Mouse (Mus musculus): ENCODE results near the gene Kiss1r.

Kiss1r gene

GRCm38 (mm10) chr10:79924998-79925784 is 8.4 kb downstream of the Kiss1r start:
- DNase-seq (ENCODE audit: low read depth, low spot score) = peak; percentile 94

GRCm38 (mm10) chr10:79925785-79926490 is 9.2 kb downstream of the Kiss1r start:
- DNase-seq (ENCODE audit: low read depth, low spot score) = no peak

- peak; percentile 96 for DNase-seq (ENCODE audit: low read depth, low spot score)
Observed at GRCm38 (mm10) chr10:79926491-79927323, 9.9 kb downstream of the Kiss1r start, which contains the start of gene Arid3a. Gene Arid3a, plus strand, starts transcription at chr10:79927043.

DNA sequence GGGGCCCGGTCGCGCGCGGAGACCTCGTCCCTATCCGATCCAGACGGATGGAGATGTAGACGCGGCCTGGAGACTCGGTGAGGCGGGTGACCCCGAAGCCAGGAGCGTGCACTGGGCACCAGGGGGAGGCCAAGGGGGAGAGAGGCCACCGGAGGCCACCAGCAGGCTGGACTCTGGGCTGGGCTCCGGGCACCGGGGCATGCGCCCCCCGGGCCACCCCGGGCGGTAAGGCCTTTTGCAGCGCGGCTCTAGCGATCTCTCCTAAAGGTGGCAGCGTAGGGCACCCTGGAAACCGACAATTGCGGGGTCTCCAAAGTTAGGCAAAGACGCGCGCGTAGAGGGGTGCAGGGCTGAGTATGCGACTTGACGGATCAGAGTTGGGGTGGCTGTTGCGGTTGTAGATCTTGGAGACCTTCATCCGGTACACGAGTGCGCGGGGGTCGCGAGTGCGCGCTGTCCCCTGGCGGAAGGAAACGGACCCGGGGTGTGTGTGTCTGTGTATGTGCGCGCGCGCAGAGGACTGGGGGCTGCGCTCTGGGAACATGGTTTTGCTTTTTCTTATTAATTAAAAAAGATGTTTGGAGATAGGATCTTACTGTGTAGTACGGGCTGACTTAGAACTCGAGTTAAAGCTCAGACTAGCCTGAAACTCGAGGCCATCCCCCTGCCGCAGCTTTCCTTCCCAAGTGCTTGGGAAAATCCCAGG is 10.7 kb downstream of the Kiss1r start:
- peak; percentile 52 for DNase-seq (ENCODE audit: low read depth, low spot score)

GRCm38 (mm10) chr10:79928030-79928694 is 11.4 kb downstream of the Kiss1r start:
- no peak for DNase-seq (ENCODE audit: low read depth, low spot score)

GRCm38 (mm10) chr10:79928907-79929701 is 12.3 kb downstream of the Kiss1r start:
- no peak for DNase-seq (ENCODE audit: low read depth, low spot score)

DNA sequence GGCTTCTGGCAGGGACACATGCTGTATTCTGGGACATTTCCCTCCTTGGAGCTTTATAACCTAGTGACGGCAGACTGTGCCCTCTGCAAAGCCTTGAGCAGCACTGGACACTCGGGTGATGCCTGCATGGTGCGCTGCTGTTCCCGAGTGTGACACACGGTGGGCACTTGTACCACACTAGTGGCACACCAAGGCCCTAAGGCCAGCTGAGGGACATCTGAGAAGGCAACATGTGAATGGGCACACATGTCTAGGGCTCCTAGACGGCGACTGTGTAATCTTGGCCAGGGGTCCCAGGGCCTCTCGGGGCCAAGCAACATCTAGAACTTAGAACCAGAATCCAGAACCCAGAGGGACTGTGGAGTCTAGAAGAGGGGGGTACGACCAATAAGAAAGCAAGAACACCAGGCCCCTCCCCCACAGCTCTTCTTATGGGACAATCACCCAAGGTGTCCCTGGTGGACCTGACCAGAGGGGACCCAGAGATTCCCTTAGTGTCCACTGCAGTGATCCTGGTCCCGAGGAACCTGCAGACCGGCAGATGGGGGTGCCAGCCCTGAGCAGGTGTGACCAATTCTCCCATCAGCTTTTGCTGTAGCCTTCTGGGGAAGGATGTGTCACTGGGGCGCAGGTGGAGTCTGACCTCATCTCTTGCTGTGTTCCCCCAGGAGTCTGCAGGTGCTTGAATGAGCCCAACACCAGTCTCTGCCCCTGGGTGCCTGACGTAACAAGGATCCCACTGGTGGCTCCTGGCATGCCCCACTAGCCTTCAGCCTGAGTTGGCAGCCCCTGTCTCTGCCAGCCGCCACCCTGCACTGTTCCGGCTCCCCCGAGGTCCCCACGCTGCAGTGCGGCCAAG is 13.4 kb downstream of the Kiss1r start:
- DNase-seq (ENCODE audit: low read depth, low spot score) = no peak

DNA sequence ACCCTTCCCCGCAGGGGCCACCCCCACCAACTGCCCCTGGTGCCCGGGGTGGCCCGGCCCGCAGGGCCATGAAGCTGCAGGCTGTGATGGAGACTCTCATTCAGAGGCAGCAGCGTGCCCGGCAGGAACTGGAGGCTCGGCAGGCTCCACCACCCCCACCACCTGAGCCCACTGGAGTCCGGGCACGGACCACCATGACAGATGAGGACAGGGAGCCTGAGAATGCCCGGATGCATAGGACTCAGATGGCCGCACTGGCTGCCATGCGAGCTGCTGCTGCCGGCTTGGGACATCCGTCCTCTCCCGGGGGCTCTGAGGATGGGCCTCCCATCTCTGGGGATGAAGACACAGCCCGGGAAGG is 14.0 kb downstream of the Kiss1r start:
- DNase-seq (ENCODE audit: low read depth, low spot score) = no peak

DNA sequence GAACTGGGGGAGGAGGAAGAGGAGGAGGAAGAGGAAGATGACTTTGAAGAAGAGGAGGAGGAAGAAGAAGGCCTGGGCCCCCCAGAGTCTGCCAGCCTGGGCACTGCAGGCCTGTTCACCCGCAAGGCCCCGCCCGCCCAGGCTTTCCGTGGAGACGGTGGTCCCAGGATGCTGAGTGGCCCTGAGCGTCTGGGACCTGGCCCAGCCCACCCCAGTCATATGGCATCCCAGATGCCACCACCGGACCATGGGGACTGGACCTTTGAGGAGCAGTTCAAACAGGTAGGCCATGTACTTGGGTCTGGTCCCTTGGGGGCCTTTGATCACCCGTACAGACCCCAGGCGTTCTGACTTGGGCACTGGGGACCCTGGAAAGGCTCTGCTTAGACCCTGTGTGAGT is 15.0 kb downstream of the Kiss1r start:
- DNase-seq (ENCODE audit: low read depth, low spot score) = no peak

DNA sequence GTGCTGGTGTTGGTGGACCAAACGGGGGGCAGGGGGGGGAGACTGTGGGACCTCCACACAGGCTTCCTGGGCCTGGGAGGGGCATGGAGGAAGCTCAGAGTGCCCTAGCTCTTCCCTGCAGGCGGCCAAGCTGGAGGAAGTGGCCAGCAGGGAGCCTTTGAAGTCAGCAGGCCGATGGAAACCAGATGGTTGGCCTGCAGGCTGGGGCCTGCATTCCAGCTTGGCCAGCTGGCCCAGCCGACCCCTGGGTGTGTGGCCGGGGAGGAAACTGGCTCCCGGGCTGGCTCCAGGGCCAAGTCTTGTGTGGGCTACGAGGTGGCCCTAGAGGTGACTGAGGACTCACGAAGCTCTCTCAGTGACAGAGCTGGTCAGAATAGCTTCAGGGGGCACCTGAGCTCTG is 16.0 kb downstream of the Kiss1r start:
- peak; percentile 78 for DNase-seq (ENCODE audit: low read depth, low spot score)

GRCm38 (mm10) chr10:79933145-79933679 is 16.4 kb downstream of the Kiss1r start:
- no peak for DNase-seq (ENCODE audit: low read depth, low spot score)

GRCm38 (mm10) chr10:79933861-79934260 is 17.1 kb downstream of the Kiss1r start:
- no peak for DNase-seq (ENCODE audit: low read depth, low spot score)

DNA sequence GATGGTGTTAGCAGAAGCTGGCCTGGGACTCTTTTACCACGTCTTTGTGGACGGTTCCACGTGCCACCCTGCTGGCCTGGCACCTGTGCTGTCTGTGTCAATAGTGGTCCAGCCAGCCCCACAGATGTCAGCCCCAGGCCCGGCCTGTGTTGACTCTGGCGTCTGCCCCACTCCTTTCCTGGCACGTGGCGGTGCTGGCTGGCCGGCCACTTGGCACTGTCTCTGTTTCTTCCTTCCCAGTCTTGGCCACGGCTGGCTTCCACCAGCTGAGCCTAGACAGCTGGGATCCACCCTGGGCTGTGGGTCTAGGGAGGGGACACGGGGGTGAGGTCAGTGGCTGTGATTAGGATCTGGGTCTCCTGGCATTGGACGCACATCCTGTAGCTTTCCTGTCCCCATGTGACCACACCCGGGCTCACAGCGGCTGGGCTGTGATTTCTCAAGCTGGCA is 17.5 kb downstream of the Kiss1r start:
- peak; percentile 83 for DNase-seq (ENCODE audit: low read depth, low spot score)

GRCm38 (mm10) chr10:79934794-79935569 is 18.2 kb downstream of the Kiss1r start:
- no peak for DNase-seq (ENCODE audit: low read depth, low spot score)

- DNase-seq (ENCODE audit: low read depth, low spot score) = no peak
Observed at GRCm38 (mm10) chr10:79936284-79936910, 19.6 kb downstream of the Kiss1r start.

DNA sequence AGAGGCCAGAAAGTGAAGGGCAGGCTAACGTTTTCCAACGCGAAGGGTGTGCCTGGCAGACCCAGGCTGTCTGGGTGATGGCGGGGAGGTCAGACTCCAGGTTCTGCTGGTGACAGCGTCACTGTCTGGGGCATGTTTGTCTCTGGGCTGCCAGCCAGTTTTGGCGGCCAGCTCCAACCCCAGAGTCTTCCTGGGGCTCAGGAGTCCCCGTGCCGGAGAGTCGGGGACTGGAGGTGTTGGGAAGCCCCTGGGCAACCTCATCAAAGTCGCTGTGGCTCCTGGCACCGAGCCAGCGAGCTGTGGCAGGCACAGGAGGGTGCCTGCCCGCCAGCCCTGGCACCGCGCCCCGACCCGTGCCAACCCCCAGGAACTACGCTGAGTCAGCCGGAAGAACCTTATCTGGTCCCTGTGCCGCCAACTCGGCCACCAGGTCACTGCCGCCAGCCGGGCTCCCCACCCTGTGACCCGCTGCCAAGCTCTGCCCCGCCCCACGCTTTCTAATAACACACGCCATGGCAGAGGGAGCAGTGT is 20.2 kb downstream of the Kiss1r start:
- peak; percentile 66 for DNase-seq (ENCODE audit: low read depth, low spot score)

GRCm38 (mm10) chr10:79937775-79938526 is 21.2 kb downstream of the Kiss1r start:
- no peak for DNase-seq (ENCODE audit: low read depth, low spot score)
